Mouse (Mus musculus) right cerebral cortex, postnatal 36 days (tissue): ENCODE data around the gene Atp9a.

Source experiments
- DNase-seq, 2 experiments: peaks; one replicate each; pipeline ENCODE4 v3.0.0; 2022; ENCODE audit warnings: low spot score in 2 of 2, mixed read lengths in 1 of 2

Gene Atp9a

DNA sequence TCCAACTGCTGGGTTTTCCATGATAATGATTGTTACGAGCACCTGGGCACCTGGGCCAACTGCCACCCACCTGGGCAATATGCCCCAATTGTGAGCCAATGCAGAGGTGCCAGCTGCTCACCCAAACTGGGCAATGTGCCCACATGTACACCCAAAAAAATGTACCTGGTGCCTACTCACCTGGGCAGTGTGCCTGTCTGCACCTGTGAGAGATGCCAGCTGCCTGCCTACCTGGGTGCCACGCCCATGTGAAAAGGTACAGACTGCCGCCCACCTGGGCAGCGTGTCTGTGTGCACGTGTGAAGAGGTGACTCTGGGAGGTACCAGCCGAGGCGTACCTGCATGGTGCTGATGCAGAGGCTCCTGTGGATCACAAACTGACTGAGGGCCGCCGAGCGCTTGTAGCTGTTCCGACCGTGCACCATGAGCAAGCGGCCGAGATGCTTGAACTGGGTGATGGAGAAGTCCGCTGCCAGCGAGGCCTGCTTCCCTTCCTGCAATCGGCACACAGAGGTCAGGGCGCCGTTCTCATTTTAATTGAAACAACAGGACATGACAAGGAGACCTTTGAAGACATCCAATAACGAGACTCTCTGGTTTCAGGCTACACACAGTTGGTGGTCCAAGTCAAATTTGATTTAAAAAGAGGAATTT lies 98.6 kb downstream of the Atp9a start:
- no peak for DNase-seq

DNA sequence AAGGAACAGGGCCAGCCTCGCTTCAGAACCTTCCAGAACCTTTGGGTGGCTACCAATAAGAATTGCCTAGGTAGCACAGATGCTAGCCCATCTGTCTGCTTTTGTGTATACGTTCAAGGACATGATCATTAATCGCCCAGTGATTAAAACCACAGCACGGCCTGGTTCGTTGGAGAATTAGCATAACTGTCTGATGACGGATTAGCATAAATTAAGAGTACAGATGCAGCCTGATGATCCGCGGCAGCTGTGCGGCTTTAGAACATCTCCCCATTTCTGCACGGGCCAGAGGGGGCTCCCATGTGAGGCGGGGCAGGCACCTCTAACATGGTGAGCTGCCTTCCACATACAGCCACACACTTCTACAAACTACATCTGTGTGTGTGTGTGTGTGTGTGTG lies 100.0 kb downstream of the Atp9a start:
- no peak for DNase-seq

DNA sequence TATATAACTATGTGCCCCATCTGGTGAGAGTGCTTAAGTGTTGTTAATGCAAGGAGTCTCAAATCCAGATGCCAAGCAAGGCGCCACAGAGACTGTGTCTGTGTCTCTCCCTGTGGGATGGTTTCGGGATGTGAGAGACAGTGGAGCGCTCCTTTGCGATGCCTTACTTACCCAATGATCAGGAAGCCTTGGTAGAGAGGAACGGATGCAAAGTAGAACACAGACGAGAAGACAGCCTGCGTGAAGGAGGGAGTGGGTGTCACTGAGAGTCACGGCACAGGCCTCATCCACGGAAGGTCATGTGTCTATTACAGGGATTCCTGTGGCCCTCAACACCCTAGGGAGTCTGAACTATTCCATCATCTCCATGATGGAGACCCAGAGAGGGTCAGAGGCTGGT lies 101.7 kb downstream of the Atp9a start:
- no peak for DNase-seq

DNA sequence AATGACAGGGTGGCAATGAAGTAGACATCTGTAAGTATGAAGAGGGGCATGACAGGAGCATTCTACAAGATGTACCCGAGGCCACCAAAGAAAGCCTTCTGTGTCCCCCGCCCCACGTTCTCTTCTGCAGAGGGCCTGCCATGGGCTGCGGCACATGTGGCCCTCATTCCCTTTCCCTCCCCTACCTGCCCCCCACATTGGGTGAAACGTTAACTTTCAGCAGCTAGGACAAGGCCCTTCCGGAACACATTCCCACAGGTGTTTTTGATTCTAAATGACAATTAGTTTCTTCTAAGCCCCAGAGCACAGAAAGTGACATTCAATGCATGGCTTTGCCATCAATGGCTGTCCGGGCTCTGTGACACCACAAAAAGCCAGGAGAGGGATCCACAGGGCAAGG lies 107.3 kb downstream of the Atp9a start:
- no peak for DNase-seq

DNA sequence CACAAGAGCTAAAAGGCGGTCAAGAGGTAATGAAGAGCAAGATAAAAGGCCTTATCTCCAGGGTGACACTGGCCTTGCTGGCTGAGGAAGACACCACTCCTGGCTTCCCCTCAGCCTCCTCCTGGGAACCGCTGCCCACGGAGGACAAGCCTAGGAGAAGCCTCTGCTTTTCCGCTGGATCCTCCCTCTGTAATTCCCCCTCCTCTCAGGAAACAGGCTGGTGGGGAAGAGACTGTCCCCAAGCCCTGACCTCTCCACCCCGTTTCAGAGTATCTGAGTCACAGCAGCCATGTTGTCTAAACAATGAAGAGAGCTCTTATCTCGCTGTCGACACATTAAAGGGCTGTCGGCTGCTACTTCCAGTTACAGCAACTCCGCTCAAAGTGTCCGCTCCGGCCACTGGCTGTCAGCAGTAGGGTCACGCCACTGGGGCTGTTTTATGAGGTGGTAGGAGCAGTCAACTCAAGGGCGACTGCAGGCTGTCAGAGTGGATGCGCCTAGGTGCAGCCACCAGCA lies 108.8 kb downstream of the Atp9a start:
- DNase-seq = no peak

DNA sequence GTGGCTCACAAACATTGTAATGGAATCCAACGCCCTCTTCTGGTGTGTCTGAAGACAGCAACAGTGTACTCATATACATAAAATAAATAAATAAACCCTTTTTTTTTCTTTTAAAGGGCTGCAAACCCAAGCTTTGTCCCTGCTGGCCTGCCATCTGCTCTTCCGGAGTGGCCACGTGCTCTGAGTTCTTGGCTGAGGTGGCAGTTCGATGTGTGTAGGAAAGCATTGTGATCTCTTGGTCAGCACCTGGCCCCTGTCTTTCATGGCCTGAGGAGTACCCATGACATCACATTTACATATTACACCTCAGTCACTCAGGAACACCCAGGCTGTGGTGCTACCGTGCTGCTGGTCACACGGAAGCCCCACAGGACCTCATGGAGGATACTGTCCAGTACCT lies 109.7 kb downstream of the Atp9a start:
- DNase-seq = no peak

DNA sequence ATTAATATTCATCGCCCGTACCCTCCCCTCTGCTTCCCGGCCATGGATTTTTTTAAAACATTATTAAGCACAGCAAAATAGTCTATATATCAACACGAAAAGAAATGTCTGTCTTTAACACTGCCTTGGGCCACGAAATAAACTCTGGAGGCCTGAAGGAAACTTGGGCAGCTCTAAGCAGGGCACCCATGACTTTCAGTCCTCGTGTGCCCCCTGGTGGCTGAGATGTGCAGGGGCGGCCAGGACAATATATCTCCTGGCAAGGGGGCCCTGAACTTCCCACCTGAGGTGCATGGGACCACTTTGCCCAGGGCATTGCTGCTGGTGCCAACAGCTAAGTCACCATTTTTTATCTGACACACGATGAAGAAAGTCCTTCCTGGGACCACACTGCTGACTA lies 113.4 kb downstream of the Atp9a start:
- DNase-seq = peak; percentile 36 to 59

DNA sequence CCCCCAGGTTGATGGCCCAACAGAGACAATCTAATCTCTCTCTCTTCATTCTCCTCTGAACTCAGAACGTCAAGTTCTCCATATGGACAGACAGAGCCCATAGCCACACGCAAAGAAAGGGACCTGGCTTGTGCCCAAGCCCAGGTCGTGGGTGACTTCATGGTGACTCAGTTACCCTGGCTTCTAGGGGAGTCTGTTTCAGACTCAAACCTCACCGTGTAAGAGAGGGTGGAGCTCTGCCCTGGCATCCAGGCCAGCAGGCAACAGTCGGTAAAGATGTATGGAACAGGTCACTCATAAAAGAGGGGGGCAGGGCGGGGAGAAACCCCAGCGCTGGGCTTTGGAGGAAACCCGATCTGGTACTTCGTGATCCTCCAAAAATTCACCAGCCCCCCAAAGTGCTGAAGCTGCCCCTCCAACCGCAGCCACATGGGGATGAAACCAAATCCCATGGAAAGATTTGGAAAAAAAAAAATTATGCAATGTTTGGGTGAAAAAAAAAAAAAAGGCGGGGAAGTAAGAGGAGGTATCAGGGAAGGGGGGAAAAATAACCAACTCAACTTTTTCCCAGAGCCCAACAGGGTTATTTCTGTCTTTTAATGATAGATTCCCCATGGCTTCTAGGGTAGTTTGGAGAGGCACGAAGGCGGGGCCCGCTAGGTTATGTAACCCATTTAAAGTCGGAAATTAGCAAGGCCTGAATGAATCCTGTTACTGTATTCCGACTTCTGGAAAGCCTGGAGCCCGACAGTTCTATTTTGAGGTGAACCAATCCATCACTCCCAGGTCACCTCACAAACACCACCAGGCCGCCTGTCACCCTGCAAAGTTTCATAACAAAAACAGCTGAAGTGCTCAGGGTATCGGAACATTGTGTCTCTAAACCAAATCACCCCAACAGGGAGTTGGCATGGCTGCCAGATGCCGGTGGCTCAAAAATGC lies 114.1 kb downstream of the Atp9a start:
- DNase-seq = no peak

DNA sequence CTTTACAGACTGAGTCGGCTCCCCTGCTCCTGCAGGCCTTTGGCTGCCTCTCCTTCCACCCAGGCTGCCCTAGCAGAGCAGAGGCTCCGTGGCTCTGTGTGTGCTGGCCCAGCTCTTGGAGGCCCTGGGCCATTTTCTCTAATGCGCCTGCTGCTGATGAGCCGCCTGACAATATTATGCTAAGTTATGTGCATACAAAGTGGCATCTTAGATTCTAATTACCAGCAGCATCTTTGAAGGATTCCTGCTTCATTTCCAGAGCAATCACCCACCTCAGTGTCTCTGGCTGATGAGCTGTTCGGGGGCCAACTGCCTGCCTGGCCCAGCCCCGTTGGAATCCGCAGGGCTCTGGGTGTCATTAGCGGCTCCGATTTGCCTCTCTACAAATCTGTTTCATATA lies 115.8 kb downstream of the Atp9a start:
- no peak for DNase-seq

DNA sequence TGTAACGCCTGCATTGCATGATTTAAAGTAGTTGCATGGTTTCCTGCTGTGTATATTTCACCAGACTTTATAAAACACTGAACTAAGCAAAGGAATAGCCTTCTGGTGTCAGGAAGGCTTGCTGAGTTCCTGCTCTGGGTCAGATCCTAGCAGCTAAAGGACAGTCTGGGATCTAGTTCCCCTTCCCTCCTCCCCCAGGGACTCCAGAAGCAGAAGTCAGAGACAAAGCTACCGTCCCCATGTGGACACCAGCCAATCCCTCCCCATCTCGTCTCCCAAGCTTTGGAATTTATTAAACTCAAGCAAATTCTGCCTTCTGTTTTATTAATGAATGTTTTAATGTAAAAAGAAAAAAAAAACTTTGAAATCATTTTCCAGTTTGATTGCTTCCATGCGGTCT lies 117.1 kb downstream of the Atp9a start:
- no peak for DNase-seq

DNA sequence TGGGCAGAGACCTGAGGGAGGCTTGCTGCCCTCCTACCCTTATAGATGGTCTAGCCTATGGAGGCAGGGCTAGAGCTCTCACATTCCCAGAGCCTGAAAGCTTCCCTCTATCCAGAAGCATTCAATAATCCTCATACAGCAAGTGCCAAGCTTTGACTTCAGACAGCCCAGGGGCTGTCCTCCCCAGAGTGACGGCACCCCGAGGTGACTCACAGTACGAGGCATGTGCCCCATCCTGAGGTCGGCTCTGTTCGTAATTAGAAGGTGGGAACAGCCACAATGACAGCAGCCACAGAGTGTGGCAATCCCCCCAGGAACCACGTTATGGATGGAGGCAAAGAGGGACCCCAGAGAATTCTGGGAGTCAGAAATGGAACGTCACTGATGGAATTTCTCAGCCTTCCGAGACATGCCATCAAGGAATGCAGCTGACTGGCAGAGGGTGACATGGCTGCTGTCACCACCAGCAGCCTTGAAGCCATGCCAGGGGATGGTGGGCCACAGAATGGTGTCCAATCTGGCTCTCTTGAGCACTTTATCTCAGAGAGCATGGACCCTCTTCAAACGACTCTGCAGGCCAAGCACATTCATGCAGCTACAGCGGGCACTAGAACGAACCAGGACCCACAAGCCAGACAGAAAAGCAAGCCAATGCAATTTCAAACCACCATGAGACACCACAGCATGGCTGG lies 121.0 kb downstream of the Atp9a start:
- DNase-seq = no peak

DNA sequence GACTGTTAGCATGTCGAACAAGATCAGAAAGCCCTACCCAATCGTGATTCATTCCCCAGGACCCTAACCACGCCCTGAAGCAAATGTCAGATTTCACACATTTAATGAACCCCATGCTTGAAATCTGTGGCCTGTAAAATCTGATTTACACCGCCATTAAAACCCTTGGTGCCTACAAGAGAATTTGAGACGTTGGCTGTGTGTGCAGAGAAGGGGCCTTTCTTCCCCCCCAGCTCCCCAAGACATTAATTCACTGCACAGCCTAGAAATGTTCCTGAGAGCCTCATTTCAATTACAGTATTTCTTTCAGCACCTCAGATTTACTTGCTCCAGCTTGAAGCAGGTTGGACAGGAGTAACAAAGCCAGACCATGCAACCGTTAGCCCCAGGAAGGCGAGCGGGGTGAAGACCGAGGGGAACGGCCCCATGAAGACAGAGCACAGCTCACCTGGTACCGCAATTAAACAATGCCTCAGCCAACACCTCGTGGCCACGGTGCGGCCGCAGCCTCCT lies 123.9 kb downstream of the Atp9a start:
- no peak for DNase-seq

DNA sequence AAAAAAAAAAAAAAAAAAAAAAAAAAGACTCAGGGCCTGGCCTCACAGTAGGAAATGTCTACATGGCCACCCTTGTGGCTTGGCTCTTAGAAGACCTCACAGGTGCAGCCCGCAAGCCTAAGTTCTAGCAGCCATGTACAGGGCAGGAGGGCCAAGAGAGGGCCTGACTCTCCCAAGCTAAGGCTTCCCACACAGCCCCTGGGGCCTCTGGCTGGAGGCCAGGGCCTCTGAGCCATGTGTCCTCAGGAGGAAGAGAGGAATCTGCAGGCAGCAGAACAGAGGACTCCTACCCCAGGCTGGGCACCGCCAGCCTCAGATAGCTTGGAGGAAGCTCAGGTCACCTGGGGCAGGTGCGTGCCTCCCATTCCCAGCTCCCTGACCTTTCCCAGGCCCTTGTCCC lies 127.0 kb downstream of the Atp9a start:
- DNase-seq = no peak

DNA sequence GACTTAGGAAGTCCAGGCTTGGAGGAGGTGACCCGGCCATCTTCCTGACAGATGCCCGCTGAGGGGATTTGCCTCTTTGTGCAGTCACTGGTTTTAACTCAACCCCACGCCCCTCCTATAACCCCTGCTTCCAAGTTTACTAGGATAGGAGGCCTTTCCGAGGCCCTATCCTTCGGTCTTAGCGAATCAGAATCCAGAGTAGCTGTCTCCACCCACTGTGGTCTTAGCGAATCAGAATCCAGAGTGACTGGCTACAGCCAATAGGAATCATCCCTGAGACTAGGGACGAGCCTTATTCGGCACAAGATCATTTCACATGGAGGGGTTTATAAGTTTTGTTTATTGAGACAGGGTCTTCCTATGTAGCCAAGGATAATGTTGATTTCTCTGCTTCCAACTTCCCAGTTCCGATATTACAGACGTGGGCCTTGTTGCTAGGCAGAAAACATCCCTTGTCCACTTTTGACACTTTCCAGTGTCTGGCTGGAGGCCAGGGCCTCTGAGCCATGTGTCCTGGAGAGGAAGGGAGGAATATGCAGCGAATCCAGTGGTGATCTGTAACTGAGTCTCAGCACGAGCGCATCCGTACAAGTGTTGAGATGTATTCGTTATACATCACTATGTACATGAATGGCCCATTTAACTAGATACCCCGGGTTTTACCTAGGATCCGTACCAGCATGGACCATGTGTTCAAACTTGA lies 127.9 kb downstream of the Atp9a start:
- DNase-seq = no peak

DNA sequence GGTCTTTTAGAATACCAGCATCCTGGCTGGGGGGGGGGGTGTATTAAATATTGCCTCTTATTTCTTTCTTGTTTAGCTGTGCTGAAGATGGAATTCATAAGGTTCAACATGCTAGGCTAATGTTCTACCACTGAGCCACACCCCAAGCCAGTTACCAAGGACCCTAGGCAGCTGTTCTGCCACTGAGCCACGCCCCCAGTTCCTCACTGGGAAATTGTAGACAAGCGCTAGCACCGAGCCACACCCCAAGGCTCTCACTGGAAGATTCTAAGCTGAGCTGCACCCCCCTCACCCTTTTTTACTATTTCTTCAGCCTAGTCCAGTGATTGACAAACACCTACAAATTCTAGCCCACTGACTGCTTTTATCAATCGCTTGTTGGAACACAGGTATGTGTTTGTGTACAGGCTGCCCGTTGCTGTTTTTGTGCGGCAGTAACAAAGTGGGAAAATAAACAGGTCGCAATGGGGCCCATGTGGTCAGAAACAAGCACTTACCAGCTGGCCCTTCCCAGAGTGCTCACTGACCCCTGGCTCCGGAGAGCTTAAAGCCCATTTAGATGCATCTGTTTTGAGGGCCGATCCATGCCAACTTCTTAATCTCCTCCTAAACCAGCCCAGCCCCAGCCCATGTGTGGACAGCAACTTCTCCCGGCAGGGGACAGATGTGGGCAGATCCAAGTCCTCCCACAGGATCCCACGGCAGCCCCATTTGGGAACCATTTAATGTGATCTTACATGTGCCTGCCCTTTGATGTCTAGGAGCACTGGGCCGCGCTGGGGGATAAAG lies 128.9 kb downstream of the Atp9a start:
- no peak for DNase-seq

DNA sequence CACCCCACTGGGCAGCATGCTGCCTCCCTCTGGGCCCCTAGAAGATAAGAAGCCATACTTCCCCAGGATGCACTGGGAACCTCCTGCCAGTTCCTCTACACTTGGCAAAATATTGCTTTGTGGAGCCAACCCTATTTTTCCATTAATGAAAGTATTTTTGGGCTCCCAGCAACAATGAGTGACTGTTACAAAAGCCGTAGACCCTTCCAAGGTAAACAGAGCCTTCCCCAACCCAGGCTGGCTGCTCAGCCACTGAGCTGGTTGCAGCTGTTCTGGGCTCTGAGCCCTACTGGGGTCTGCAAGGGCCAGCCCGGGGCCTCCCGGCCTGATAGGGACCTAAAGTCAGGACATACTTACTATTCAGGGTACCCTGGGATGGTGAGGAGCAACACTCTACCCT lies 131.3 kb downstream of the Atp9a start:
- DNase-seq = no peak

DNA sequence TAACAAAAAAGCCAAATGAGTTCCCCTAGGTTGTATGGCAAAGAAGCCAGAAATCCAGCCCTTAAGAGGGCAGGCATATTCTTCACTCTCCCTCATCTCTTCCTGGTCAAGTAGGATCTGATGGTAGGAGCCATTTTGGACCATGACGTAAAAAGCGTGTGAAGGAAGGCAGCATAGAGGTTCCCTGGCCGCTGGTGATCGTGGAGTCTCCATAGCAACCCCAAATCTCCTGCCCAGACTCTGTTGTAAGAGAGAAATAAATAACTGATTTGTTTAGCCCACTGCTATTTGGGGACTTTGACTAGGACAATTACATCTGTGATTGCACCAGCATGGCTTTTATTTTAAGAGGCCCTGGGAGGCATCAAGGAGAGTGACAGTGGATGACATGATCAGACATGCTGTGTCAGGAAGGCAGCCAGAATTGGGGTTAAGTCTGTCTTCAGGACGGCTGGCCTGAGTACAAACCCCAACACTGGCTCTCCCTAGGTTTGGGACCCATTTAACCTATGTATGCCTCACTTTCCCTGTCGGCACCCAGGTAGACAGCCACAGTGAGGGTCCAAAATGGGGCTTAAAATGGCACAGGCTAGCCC lies 132.5 kb downstream of the Atp9a start:
- DNase-seq = no peak

DNA sequence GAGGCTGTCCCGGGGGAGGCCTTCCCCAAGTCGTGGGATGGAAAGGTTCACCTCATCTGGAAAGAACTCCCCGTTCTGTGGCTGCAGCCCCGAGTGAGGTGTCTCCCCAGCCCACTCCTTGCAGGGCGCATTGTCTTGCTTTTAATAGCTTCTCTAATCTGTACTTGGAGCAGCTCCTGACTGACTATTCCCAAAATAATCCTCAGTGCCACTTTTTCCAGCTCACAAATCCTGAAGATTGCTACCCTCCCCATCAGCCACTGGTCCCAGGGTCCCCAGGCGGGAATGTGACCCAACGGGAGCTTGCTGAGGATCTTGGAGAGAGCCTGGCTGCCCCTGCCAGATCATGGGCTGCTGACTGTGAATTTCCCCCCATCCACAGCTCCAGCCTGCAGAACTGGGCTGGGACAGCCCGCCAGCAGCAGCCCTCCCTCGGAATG lies 134.1 kb downstream of the Atp9a start:
- DNase-seq = peak in 1 of 2 experiments; percentile 31

DNA sequence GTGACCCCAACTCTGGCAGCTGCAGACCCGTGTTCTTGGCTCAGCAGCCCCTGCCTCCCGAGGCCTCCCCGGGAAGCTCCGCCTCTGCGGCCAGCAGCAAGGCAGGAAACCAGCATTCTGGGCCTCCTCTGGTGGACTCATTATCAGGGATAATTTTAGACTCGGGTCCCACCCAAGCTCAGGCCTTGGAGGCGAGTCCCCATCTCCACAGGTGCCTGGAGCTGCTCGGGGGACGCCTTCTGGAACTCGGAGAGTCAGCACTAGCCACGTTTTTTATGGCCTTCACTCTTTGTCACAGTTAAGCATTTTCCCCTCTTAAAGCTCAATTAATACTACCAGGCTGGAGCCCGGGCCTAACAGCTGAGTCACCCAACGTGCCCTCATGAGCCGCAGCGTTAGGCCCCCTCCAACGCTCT lies 137.5 kb downstream of the Atp9a start:
- DNase-seq = no peak

DNA sequence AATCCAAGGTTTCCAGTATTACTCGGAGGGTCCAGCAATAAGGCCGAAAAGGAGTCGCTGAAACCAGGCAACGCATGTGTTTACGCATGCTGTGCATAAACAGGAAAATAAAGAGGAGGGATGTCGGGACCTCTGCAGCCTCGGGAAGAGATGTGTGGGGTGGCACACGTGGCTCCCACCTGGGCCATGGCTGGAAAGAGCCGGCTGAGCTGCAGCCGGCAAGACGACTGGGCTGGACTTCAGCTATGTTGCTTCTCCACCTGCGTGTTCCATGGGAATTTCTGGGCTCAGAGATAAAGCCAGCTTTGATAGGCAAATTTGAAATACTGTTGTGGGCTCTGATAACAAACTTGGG lies 139.8 kb downstream of the Atp9a start:
- no peak for DNase-seq
